Mouse (Mus musculus) heart, postnatal 25 days (tissue): ENCODE measurements around the gene Hoxd13. TPM values are rescaled to one million over a fixed set of nuclear protein-coding genes. Genes with fewer than 3 reads are reported as not detected.

ENCODE experiments used
- DNase-seq: peaks from one replicate; pipeline ENCODE4 v3.0.0; 2022; ENCODE audit warnings: low spot score
- intact Hi-C: fragments of 180-260 bp; cut with DNase I; formaldehyde crosslinking; loops from one replicate; pipeline ENCODE4 v1.15.1; 2025
- total RNA-seq, 2 experiments: library from RNA; stranded (reverse); gene quantifications; 2 replicates each; pipeline ENCODE4 v1.2.3; 2021

Hoxd13 gene
- total RNA-seq: not detected

- intact Hi-C loops: loop anchor here (10.0 kb wide), 2 partner anchors 893 to 1393 kb away; partner anchors contain the start of genes Chn1 and Sp9
- DNase-seq: no peak
These were observed at the start of gene Hoxd13 for GRCm38 (mm10) chr2:74667842-74668357. Gene Hoxd13, plus strand, starts transcription at chr2:74668310.

DNA sequence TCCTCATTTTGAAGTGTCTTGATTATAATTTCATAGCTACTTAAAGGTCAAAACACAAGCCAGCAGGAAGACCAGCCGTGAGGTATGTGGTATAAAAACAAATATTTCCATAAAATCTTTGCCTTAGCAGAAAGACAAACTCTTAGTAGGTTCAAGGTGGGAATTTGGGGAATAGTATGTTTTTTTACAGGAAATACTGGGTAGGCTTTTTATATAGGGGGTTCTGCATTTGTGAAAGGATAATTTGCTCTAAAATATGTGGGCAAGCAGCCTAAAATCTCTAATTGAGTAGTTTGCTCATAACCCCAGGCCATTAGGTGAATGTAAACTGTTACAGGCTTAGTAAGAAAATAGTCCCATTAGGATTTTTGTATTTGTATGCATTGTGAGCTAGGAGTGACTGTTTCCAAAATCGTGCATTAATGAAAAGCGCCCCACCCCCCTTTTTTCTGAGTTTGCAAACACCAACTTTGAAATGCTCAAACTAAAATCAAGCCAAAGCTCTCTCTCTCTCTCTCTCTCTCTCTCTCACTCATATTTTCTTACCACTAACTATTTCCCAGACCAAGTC is 48.3 kb upstream of the Hoxd13 start:
- intact Hi-C loops: no loop called here

DNA sequence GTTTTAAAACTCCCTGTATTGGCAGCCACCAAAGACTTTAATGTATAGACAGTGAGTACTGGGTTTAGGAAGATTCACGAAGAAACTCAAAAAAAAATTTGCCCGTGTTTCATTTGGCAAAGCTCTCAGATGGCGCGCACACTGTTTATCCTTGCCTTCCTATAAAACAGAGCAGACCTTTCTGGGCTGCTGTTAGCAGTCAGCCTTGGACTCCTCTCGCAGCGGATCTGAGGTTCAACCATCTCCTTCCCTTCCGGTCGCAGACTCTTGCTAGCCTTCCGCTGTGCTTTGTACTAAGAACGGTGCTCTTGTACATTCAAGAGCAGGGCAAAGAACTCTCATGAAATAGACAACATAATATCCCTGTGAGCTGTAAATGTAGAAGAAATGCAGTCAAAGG is 47.7 kb upstream of the Hoxd13 start:
- intact Hi-C loops: no loop called here
- no peak for DNase-seq

More for the DNA sequence above, 48.3 kb upstream of the Hoxd13 start:
- no peak for DNase-seq

DNA sequence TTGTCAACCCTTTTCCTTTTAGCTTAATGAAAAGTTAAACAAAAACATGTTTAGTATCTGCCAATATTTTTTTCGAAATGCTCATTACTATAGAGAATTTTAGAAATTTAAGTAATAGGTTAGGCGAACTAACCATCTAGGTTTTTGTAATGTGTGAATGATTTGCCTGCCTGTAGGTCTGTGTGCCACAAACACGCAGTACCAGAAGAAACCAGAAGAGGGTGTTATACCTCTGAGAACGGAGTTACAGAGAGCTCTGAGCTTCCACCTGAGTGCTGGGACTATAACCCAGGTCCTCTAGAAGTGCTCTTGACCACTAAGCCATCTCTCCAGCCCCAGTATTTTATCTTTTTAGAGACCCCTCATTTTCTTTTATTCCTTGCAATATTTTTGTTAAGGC is 32.7 kb upstream of the Hoxd13 start:
- DNase-seq: no peak
- intact Hi-C loops: no loop called here

DNA sequence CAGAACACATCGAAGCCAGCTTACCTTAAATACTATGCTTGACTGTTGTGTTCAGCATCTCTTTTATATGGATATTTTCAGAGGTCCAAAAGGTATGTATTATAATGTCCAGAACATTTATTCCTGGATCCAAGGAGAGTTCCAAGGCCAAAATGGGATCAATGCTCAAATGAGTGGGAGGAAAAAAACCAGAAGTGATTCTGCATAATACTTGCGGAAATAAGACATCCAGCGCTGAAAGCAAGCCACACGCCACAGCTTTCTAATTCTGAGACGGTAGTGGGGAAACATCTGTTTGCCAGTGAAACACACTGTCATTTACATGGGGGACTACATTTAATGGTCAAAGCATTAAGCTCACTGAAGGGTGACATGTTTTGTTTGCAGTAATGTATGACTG is 25.7 kb upstream of the Hoxd13 start:
- DNase-seq: no peak
- intact Hi-C loops: no loop called here

- intact Hi-C loops: no loop called here
- DNase-seq: no peak
These were observed 22.5 kb upstream of the Hoxd13 start for GRCm38 (mm10) chr2:74645631-74646030.

DNA sequence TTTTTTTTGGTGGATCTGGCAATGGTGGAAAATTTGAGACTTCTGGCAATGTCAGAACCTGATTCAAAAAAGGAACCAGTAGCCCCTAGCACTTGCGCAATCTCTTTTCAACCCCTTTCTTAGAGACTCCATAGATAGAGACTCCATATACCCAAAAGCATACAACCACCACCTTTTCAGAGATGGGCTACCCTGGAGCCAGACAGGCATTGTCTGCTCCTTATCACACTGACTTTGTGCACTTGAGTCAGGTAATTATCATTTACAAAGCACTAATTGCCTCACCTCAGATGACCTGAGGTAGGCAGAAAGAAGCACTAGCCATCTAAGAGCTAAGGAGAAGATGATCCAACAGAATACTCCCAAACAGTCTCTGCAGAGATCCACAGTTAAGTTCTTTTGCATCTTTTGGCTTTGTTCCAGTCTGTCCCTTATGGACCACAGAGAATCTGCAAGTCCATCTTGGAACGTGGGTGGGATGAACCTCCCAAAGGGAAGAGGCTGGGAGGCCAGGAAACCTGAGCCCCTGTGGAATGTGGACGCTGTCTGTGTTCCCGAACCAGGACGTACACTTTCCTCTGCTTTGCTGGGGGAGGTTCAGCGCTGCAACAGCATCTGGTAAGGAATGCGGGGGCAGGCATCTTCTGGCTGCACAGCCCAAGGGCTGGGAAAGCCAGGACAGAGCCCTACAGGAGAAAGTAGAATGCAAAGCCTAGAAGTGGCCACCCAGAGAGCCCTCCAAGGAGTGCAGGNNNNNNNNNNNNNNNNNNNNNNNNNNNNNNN is 20.8 kb upstream of the Hoxd13 start:
- intact Hi-C loops: no loop called here
- no peak for DNase-seq

- intact Hi-C loops: loop anchor here (5.0 kb wide), 1 partner anchor 39 kb away; the partner anchor contains the start of gene Hoxd10
These were observed 15.1 kb upstream of the Hoxd13 start for GRCm38 (mm10) chr2:74652996-74653340.

GRCm38 (mm10) chr2:74653781-74654535 is 14.2 kb upstream of the Hoxd13 start:
- no peak for DNase-seq
- intact Hi-C loops: loop anchor here (5.0 kb wide), 1 partner anchor 38 kb away; the partner anchor contains the start of gene Hoxd10

More at GRCm38 (mm10) chr2:74652996-74653340, 15.1 kb upstream of the Hoxd13 start:
- no peak for DNase-seq

DNA sequence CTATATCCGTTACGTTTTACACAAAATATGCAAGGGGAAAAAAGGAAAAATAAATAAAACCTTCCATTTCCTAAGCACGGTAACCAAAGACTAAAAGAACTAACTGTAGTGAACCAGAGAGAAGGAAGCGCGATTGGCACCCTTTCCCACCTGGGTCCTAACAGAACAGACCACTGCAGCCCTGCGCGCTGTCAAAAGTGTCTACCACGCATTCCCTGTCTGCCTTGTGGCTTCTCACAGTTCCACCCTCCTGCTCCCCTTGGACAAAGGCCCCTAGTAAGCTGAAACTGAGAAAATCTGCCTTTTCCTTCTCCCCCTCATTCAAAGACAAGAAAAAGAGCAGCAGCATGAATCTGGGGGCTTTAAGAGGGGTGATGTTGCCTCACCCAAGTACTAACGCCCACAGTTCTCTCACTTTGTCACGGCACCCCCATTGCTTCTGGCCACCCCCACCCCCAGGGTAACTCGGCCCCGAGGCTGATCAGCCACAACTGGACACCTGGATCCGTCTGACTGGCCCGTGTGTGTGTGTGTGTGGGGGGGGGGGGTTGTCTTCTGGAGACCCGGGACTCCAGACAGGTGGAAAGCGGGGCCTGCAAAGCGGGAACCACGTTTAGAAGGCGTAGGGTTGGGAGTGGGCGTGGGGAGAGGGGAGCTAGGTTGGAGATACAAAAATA is 13.2 kb upstream of the Hoxd13 start:
- intact Hi-C loops: loop anchor here (5.0 kb wide), 1 partner anchor 37 kb away; the partner anchor contains the start of gene Hoxd10
- DNase-seq: no peak

GRCm38 (mm10) chr2:74655420-74655781 is 12.7 kb upstream of the Hoxd13 start:
- no peak for DNase-seq
- intact Hi-C loops: no loop called here

DNA sequence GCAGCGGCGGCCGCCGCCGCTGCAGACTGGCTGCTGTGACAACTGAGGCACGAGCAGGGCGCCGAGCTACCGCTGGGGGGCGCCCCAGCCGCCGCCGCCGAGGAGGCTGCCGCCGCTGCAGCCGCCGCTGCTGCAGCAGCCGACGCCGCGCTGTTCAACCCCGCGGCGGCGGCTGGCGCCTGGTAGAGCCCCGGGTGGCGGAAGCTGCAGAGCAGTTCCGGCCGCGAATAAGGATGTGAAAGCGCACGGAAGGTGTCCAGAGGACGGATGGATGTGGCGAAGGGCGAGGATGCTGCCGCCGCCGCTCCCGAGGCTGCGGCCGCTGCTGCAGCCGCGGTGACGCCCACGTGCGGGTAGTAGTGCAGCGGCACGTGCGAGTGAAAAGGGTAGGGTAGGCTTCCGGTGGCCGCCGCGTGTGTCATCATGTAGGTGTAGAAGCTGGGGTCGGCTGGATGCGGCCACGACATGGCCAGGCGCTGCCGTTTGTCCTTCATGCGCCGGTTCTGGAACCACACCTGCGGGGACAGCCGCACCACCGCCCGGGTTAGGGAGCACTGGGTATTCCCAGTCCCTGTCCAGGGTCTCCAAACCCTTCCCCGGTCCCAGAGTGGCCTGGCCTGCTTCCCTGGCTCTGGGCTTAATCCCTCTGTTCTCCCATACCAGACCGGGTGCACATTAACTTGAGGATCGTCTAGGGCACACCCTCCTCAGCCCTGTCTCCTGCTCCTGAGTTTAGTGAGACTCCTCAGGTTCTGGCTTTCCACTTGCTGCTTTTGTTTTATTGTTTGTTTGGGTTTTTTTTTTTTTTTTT is 12.1 kb upstream of the Hoxd13 start:
- DNase-seq: no peak
- intact Hi-C loops: no loop called here

DNA sequence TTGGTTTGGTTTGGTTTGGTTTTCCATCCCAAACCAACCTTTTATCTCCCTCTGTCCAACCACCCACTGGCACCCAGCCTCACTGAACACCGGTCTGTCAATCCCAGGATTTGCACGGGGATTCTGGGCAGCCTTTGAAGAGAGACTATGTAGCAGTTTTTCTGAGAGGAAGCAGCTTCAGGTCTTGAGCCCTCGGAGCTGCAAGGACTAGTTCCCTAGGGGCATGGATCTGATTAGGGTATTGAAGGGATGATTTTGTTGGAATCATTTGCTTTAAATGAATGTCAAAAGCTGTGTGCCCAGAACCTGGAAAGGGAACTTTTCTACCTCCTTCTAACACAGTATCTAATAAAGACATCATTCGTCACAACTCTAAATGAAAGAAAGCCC is 11.5 kb upstream of the Hoxd13 start:
- intact Hi-C loops: no loop called here
- DNase-seq: no peak

DNA sequence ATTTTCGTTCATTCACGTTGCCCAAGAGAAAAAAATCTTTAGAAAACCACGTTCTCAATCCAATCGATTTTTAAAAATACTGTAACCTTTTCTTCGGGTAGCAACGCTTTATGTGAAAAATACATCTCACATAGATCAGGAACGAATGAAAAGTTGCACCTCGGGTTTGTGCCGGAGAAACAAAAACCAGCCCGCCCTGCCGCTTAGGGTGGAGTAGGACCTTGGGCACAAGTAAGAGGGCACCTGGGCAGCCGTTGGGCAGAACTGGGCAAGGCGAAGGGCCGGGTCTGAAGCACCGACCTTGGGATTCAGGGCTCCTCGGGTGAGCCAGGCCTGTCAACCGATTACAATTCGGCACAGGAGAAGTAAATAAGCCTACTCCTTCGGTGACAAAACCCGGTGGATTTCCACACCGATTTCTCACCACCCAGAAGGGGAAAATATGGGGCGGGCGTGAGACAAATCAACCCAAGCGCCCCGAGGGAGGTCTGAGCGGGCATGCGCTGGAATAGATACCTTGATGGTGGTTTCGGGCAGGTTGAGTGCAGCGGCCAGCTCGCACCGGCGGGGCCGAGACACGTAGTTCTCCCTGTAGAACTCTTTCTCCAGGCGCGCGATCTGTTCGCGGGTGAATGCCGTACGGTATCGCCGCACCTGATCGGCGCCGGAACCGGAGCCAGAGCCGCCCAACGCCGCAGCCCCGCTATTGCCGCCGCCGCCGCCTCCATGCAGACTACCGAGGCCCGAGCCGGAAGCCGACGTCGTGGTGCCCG is 10.7 kb upstream of the Hoxd13 start:
- no peak for DNase-seq
- intact Hi-C loops: no loop called here

DNA sequence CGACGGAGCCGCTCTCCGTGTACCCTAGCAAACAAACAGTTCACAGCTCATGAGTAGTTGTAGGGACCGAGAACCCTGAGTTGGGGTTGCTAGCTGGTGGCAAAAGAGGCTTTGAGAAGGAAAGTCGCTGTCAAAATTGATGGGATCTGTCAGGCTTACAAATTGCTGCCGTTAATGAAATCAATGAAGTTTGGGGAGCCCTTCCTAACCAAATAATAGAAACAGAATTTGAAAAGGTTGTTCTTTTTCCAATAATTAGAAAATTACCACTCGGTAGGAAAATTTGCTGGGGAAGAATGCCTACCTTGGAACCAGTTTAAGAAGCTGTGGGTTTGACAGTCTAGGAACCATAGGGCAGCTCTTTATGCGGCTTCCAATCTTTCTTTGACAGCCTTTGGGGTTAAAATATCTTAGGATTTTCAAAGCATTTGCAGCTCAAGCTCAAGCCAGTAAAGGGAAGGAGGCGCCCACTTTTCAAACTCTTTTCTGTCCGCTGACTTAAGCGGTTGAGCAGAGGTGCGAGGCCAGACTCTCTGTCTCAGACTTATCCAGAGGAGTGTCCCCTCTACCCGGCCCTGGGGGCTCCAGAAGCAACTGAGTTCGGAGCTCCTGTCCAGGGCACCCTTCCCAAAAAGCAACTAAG is 10.0 kb upstream of the Hoxd13 start:
- intact Hi-C loops: no loop called here
- DNase-seq: no peak

DNA sequence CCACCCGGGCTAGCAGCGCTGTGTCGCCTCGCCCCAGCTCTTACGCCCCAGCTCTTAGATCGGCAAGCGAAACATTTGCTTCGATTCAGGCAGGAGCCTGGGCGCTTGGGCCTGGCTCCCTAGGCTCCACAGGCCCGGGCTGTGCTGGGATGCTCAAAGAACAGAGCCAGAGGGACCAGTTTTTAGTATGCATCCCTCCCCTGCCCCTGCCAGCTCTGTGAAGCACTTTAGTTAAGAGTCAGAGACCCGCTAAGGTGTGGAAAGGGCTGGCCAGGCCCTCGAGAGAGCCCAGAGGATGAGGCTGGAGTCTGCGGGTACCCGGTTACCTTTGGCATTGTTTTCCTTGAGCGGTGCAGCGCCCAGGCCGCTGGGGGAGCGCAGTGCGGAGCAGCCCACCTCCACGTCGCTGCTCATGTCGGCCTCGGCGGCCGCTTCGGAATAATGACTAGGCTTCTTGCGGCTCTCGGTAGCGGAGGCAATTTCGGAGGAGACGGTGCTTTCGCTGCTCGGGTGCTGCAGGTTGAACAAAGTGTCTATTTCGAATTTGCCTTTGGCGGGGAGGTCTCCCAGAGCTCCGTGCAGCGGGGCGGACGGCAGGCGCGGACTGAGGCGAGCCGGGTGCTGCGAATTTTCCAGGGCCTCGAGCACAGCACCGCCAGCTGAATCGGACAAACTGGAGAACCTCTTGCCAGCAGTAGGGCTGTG is 9.3 kb upstream of the Hoxd13 start:
- intact Hi-C loops: no loop called here
- no peak for DNase-seq

- intact Hi-C loops: loop anchor here (10.0 kb wide), 2 partner anchors 885 to 1385 kb away; partner anchors contain the start of genes Chn1 and Sp9
- no peak for DNase-seq
These were observed 8.6 kb upstream of the Hoxd13 start, which contains the start of gene Evx2 for GRCm38 (mm10) chr2:74659507-74660005. Gene Evx2, minus strand, starts transcription at chr2:74659557.
